Mouse (Mus musculus) heart, adult 18-20 months (tissue): ENCODE measurements at regions not wholly inside any gene's neighbourhood (a gene's known extent, or its start where the extent isn't known, plus 50 kb on each side); places are given as distances from the start of the nearest gene placed in this dataset.
"Not testable (repeated sequence)": the region's sequence is repeated elsewhere in the genome, so short reads cannot be mapped to it uniquely, and the experiment has no call there.

Experiments
- DNase-seq, 2 experiments: peaks; one replicate each; pipeline ENCODE4 v3.0.0; 2021 to 2022; ENCODE audit warnings: mixed read lengths in 1 of 2

- DNase-seq: no peak
Observed at GRCm38 (mm10) chr12:93142265-93142664, 1293.3 kb upstream of the Sel1l start.

- DNase-seq: no peak
Observed at GRCm38 (mm10) chr12:93136395-93136794, 1287.4 kb upstream of the Sel1l start.

GRCm38 (mm10) chr12:93122216-93122615 lies 1273.3 kb upstream of the Sel1l start:
- no peak for DNase-seq

GRCm38 (mm10) chr12:93088031-93088790 lies 1239.3 kb upstream of the Sel1l start:
- DNase-seq: no peak

- no peak for DNase-seq
Observed at GRCm38 (mm10) chr12:93063864-93064263, 1214.9 kb upstream of the Sel1l start.

- DNase-seq: no peak
Observed at GRCm38 (mm10) chr12:93019633-93020032, 1170.7 kb upstream of the Sel1l start.

- no peak for DNase-seq
Observed at GRCm38 (mm10) chr12:93011583-93011982, 1162.6 kb upstream of the Sel1l start.

GRCm38 (mm10) chr12:93006844-93007365 lies 1157.9 kb upstream of the Sel1l start:
- no peak for DNase-seq

- no peak for DNase-seq
Observed at GRCm38 (mm10) chr12:93003125-93003524, 1154.2 kb upstream of the Sel1l start.

GRCm38 (mm10) chr12:92975698-92976097 lies 1126.7 kb upstream of the Sel1l start:
- DNase-seq: no peak

- DNase-seq: no peak
Observed at GRCm38 (mm10) chr12:92944352-92944751, 1095.4 kb upstream of the Sel1l start.

GRCm38 (mm10) chr12:92927591-92927990 lies 1078.6 kb upstream of the Sel1l start:
- no peak for DNase-seq

- DNase-seq: no peak
Observed at GRCm38 (mm10) chr12:92926942-92927341, 1078.0 kb upstream of the Sel1l start.

GRCm38 (mm10) chr12:92919920-92920319 lies 1071.0 kb upstream of the Sel1l start:
- no peak for DNase-seq

GRCm38 (mm10) chr12:92916267-92916666 lies 1067.3 kb upstream of the Sel1l start:
- no peak for DNase-seq

- DNase-seq: no peak
Observed at GRCm38 (mm10) chr12:92915776-92916175, 1066.8 kb upstream of the Sel1l start.

GRCm38 (mm10) chr12:92915203-92915602 lies 1066.2 kb upstream of the Sel1l start:
- no peak for DNase-seq

GRCm38 (mm10) chr12:92904382-92904781 lies 1055.4 kb upstream of the Sel1l start:
- DNase-seq: no peak

- DNase-seq: no peak
Observed at GRCm38 (mm10) chr12:92892315-92892714, 1043.4 kb upstream of the Sel1l start.

GRCm38 (mm10) chr12:92891663-92892062 lies 1042.7 kb upstream of the Sel1l start:
- not testable (repeated sequence) for DNase-seq

- DNase-seq: not testable (repeated sequence)
Observed at GRCm38 (mm10) chr12:92891126-92891525, 1042.2 kb upstream of the Sel1l start.

GRCm38 (mm10) chr12:92887747-92888146 lies 1038.8 kb upstream of the Sel1l start:
- no peak for DNase-seq

GRCm38 (mm10) chr12:92886394-92887075 lies 1037.6 kb upstream of the Sel1l start:
- not testable (repeated sequence) for DNase-seq
